Mouse (Mus musculus): Measurements from ENCODE around the gene Hjurp.
A peak's percentile ranks its signal among the peaks of the same experiment; 100 is the strongest.
"Not testable (repeated sequence)": the region's sequence is repeated elsewhere in the genome, so short reads cannot be mapped to it uniquely, and the experiment has no call there.

Gene Hjurp

DNA sequence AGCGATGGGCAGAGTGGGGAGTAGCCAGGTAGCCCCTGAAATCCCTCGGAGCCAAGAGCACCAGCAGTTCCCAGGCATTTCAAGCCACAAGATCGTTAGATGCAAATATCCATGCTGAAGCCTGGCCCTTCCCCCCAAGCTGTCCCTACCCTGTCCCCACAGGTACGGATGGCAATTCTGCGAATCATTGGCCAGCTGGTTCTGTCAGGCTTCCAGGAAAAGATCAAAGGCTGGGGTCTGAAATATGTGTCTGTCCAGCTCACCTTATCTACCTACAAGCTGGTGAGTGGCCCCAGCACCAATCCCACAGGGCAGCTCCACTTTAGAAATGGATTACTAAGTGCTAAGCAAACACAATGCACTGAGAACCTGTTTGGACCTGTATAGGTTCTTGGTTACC is 40.1 kb downstream of the Hjurp start:
- no peak for DNase-seq (ENCODE audit: low spot score)

DNA sequence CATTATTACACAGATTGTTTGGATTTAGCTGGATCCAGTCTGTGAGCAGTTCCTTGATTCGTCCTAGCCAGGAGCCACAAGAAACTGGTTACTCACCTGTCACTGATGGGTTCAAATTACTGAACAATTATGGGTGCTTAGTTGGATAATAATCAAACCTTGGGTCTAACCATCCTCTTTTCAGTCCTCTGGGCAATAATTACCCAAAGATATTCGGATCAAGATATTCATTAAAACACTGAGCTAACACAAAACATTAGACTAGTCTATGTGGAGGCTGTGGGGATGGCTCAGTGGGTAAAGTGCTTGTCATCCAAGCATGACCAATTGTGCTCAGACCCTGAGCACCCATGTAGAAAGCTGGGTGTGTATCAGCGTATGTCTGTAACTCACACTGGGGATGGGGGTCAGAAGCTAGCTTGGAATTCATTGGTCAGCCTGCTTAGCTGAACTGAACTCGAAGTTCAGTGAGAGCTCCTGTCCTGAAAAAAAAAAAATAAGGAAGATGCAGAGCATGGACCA is 41.5 kb downstream of the Hjurp start:
- no peak for DNase-seq (ENCODE audit: low spot score)

DNA sequence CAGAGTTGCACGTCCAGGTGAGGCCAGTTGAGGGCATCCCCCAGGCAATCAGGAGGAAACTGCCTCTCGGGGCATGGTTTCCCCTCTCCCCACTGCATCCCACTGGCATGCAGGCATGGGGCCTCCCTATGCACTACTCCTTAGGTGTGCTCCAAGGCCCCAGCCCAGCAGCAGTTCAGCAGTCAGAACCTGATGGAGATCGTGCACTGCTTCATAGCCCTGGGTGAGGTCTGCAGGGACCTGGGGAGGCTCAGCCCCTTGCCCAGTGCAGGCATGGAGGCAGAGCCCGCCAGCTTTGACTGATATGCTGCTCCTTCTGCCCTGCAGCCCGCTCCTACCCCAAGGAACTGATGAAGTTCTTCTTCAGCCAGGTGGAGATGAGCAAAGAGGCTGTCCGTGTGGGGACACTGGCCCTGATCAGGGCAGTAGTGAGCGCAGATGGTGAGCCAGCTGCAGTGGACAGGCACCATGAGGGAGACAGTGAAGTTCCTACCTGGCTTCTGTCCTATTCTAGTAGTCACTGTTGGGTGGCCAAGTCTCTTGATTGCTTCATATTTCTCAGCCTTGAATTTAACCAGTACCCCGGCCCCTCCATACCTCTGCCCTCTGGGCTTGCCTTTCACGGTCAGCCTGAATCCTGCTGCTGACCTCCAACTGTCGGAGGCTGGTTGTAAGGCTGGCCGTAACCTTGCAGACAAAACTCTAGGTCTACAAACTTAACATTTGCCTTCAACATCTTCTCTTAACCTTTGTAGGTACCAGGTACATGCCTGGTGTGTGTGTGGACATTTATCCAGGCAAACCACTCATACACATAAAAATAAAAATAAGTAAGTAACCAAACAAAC is 42.2 kb downstream of the Hjurp start:
- no peak for DNase-seq (ENCODE audit: low spot score)

DNA sequence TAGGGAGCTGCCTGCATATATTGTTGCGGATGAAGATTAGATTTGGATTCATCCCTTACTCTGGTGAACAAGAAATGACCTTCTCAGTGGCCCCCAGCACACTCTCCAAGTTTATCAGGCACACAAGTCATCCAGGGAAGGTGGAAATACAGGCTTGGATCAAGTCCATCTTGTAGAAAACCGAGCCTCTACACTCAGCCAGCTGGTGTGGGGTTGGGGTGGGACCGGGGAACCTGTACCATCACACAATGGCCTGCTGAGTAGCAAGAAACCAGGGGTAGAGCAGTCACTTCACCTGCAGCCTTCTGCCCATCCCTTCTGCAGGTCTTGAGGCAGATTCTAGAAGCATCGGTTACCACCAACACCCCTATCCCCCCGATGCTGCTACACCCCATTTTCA is 42.8 kb downstream of the Hjurp start:
- DNase-seq (ENCODE audit: low spot score), result no peak

DNA sequence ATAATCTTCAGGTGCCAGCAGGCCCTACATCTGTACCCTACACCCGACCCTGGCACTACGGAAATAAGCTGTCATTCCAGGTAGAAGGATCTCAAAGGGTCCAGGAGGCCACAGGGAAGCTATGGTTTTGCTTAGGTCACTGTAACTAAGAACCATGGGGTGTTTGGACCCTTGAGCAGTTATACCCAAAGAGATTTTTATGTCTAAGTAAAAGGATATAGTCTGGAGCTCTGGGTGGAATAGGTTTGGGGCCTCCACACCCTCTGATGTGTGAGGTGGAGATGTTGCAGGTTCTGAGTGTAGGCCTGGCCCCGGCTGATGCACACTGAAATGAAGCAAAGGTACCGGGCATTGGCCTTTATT is 43.2 kb downstream of the Hjurp start:
- DNase-seq (ENCODE audit: low spot score), result no peak

DNA sequence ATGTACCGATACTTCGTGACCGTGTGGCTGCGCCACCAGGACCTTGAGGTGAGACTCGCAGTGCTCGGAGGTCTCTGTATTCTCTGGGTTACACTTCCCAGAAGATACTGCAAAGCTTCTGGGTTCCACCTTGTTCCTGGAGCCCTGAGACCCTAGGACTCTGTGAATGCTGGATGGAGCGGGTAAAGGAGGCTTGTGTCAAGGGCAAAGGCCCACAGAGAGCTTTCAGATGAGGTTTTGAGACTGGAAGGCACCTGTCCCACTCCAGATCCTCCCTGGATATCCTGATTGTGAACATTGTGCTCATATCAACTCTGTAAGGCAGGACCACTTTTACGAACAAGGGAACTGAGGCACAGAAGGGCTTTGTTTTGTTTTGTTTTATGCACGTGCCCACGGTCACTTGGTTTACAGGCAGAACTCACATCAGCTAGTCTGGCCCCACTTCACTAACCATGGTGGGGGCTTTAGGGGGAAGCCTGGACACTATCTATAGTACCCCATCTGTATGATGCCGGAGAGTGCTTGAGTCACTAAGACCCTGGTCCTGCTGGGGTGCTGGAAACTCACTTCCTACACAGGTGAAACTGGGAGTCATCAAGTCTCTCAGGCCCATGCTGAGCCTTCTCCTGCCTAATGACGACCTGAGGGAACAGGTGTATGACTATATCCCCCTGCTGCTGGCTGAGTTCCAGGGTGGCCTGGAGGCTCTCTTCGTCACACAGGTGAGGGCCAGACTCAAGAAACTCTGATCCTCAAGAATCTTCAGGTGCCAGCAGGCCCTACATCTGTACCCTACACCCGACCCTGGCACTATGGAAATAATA is 43.8 kb downstream of the Hjurp start:
- DNase-seq (ENCODE audit: low spot score), result no peak

DNA sequence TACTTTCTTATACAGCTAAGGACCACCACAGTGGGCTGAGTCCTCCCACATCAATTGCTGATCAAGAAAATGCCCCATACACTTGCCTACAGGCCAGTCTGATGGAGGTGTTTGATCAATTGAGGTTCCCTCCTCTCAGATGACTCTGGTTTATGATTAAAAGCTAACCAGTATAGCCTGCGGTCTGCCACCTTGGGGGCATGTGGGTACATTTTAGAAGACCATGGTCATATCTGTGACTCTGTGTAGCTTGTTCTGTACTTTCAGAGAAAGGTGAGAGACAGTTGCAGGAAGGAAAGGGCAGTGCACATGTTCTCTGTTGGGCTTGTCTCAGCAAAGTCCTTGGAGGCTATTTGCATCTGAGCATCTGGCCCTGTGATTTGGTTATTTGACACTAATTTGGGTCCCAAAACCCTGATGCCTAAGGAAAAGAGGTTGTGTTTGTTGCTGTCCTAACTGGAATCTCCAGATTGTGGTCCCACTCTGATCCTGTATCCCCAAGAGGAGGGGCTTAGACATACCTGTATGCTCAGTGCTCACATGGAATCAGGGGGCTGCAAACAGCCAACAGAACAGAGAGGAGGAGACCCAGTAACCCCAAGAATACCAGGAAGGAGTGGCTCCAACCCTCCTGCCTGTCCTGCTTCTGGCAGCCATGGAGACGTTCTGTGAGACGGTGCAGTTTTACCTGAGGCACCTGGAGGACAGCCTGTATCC is 44.6 kb downstream of the Hjurp start:
- DNase-seq (ENCODE audit: low spot score), result no peak

DNA sequence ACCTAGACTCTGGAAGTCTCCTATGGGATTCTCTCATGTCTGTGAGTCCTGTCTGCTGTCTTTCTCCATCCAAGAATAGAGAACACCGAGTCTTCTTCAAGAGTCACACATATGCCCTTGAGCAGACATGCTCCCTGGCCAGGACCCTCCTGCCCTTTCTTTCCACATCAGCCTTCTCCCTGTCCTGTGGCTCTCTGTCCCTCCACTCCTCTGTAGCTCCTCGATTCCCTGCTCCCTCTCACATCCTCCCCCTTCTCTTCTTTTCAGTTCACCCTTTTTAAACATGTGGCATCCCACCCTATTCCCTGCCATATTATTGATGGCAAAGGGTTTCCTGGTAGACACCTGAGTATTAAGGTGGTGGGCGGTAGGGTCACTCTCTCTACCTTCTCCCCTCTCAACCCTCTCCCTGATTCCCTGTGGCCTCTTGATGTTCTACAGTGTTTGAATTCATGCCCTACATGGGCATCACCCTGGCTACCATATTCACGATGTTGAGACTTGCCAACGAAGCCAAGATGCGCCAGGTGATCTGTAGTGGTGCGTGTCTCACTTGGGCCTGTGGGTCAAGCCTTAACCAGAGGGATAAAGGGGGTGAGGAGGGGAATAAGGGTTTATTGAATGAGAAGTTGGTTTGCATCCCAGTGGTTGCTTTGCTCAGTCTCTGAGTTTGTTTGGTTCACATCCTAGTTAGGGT is 45.5 kb downstream of the Hjurp start:
- no peak for DNase-seq (ENCODE audit: low spot score)

DNA sequence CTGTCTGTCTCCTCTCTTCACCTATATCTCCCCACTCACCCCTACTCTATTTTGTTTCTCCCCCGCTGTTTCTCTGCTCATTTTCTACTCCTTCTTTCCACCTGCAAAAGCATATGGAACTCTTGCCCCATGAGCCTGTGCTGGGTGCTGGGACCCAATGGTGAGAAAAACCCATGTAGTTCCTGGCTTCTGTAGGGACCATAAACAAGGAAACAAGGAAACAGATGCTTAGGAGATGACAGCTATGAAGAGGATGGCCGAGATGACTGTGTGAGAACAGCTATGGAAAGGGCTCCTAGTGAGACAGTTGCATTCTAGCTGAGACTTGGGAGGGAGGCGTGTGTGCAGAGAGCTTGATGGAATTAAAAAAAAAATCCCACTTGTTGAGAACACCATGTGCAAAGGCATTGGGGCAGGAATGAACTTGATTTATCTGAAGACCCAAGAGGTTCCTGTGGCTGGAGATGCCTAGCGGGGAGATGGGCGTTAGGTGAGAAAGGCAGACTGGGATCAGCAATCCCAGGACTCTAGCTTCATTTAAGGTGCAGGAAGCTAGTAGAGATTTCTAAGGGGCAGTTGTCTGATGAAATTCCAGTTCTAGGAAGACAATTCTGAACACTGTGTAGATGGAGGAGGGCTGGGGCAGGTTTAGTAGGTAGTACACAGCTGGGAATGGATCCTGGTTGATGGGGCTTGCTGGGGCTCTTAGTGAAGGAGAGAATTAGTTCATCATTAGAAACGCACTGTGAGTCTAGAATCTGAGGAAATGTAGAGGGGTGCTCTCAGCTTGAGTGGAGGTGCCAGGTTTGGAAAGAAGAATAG is 46.2 kb downstream of the Hjurp start:
- DNase-seq (ENCODE audit: low spot score), result no peak

DNA sequence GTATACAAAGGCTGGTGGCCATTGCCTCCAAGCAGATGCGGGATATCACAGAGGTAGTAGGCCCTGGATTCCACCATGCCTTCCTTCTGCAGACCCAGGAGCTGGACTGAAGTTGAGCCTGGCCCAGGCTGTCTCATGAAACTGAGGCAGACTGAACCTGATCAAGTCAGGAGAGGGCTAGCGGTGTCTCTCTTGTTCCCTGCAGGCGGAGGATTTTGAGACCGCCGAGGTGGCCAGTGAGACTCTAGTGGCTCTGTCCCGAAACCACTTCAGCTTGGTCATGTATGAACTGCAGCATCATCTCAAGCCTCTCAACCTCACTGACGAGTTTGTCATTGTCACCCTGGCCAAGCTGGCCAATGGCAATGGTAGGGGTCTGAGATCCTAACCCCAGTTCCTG is 47.0 kb downstream of the Hjurp start:
- DNase-seq (ENCODE audit: low spot score), result no peak

DNA sequence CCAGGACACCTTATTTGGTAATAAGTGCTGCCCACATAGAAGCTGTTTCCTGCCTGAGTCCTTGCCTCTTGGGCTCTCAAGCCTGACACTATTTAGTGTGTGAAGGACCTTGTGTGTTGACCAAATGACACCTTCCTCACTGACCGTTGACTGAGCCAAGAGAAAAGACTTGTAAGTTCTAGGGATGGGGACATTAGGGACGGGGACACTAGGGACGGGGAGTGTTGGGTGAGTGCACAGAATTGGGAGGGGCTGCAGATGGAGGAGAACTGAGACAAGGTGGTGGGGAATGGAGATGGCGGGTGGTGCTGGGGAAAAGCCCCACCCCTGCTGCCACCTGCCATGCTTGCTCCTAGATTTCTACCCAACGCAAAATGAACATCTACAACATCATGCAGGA is 47.4 kb downstream of the Hjurp start:
- DNase-seq (ENCODE audit: low spot score), result no peak

DNA sequence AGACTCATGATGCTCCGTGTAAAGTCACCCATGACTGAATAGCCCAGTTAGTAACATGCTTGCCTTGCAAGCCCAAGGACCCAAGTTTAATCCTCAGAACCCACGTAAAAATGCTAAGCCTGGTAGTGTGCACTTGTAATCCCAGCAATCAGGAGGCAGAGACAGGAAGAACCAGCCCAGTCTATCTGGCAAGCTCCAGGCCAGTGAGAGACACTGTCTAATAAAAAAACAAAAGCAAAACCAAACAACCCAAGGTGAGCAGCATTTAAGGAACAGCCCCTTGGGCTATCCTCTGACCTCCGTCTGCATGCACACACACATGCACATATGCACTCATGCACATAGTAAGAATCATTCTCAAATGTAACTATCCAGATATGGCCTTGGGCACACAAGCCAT is 47.9 kb downstream of the Hjurp start:
- DNase-seq (ENCODE audit: low spot score), result no peak

DNA sequence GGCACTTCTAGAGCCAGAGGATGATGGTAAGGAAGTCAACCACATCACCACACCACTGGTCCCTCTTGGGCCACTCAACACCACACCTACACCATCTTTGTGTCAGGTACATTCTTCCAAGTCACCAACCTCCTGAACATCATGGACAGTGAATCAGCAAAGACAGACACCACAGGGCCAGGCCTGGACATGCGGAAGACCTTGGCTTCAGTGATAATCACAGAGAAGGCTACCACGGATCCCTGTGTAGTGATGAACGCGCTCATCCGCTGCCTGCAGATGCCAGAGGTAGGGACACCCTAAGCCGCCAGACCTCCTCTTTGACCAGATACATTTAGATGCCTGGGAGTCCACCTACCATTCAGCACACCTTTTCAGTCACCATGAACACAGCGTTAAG is 49.3 kb downstream of the Hjurp start:
- DNase-seq (ENCODE audit: low spot score), result peak; percentile 24

DNA sequence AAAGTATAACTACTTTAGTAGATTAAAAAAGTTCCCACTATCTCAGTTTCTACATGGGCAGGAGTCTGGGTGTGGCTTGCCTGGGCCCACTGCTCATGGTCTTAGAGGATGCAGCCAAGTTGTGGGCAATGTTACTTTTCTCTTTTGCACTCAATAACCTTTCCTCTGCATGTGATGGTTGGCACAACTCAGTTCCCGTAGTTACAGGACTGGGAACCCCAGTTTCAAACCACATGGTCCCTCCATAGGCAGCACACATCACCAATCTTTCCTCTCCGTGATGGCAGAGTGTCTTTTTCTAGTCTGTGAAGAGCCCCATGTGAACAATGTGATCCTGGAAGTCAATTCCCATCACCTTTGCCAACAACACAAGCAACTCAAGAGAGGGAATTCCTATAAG is 50.0 kb downstream of the Hjurp start:
- no peak for DNase-seq (ENCODE audit: low spot score)

DNA sequence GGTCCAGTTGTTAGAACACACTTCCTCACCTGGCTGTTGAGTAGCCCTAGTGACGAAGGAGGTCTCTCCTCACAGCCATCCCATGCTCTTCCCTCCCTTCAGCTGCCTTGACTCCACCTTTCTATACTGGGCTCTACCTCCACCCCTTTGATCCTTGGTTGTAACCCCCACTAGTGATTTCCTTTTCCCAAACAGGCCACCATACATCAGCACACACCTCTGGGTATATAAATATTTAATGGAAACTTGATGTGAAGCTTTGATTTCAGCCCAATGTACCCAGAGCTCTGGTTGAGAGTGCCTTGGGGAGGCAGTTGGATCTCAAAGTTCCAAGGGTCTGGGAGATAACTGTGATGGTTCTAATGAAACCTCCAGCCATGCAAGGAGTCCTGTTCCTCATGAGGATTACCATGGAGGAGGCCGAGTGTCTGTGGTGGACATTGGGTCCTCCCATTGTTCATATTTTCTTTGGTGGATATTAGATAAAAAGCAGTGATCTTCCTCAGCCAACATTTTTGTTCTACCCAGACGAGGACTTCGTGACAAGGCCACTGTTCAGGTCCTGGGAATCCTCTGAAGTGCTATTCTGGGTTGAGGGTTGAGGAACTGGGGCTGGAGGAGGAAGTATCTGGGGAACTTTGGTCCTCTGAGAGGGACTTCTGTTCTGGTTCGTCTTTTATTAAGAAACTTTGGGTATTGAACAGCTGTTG is 50.6 kb downstream of the Hjurp start, which contains the start of gene Mroh2a:
Gene Mroh2a (plus strand): TSS at position 317 of the 710 bp plus-strand sequence.
- DNase-seq (ENCODE audit: low spot score), result peak; percentile 24

DNA sequence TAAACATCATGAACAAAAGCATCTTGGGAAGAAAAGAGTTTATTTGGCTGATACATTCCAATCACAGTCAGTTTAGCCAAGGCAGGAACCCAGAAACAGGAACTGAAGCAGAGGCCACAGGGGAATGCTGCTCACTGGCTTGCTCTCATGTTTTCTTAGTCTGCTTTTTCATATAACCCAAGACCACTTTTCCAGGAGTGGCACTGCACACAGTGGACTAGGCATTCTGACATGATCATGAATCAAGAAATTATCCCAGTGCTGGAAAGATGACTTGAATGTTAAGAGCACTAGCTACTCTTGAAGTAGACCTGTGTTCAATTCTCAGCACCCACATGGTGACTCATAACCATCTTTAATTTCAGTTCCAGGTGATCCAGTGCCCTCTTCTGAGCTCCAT is 51.7 kb downstream of the Hjurp start:
- peak; percentile 12 for DNase-seq (ENCODE audit: low spot score)

DNA sequence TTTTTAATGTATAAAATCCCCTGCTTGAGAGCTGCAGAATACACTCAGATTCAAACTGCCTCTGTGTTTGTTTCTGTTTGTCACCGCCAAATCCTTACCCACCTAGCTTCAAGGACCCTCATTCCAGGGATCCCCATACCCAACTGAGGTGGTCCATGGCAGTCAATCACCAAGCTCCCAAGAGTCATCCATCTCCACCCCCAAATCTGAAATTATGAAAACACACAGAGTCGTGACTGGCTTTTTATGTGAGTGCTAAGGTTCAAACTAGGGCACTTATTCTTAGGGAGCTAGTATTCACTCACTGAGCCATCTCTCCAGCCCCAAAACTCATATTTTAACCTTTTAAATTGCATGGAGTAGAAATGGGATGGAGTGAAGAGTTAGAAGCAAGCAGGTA is 52.1 kb downstream of the Hjurp start:
- DNase-seq (ENCODE audit: low spot score), result not testable (repeated sequence)

DNA sequence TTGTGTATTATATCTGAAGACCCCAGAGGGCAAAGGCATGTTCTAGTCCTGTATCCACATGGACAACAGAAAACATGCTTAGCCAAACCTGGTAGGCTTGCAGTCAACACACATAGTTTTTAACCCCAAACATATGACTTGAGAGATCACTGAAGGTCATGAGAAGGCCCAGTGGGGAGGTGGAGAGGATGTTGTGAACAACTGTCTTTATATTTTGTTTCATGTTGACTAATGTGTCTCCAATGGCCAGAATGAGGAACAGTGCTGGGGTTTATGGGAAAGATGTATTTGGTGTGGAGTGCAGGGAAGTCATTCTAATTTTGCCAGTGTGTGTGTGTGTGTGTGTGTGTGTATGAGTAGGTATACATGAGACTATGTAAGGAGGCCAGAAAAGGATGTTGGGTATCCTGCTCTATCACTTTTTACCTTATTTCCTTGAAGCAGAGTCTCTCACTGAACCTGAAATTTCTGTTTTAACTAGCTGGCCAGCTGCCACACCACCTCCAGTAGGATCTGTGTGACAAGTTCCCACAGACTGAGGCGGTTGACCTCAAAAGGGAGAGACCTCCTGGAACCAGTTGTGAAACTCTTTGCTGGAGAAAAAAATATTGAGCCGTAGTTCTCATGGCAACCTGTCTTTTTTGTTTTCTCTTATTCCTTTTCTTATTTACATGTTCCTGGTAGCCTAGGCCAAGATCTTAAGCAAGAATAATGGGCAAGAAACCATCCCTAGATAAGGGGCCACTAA is 53.2 kb downstream of the Hjurp start:
- DNase-seq (ENCODE audit: low spot score), result peak; percentile 71

DNA sequence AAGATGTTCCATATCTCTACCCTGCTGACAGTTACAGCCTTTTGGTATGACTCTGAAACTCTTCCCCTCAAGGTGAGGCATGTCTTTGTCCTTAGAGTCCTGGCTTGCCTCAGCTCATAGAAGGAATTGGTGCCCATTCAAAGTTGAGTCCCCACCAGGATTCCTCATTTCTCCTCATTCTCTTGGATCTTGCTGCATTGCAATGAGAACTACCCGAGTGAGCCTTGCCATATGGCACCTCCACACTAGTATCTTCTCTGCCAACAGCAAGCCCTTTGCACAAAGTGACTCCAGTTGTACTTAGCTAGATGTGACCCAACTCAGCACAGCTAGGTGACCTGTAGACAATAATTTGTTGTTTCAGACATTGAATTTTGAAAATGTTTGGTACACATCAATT is 53.8 kb downstream of the Hjurp start:
- peak; percentile 36 for DNase-seq (ENCODE audit: low spot score)

Data from urinary bladder, postnatal 25 days (tissue).